In the genomic region with DNA sequence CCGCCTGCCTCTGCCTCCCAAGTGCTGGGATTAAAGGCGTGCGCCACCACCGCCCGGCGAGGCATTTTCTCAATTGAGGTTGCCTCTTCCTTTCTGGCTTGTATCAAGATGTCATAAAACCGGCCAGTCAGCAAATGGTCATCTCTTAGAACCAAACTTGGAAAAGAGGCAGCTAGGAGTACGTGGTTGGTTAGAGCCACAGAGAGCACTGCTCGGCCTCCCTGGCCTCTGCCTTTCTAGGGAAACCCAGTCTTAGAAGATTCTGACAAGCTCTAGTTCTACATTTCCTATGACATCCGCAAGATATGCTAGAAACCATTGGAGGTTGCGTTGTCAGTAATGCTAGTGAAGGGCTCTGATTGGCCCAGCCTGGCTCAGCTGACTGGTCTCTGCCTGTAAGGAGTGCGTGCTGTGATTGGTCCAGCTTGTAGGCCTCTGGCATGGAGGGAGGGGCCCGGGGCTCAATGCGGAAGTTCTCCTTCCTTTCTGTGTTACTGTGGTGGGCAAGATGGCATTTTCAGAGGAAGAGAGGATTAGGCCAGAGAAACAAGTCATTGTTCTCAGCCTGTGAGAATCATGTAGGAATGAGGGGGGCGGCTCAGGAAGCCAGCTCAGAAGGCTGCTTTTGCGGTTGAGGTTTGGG, we compare ENCODE assay signal across 9 mouse cellular contexts. TPM values are rescaled to one million over a fixed set of nuclear protein-coding genes. Genes with fewer than 3 reads are reported as not detected.
A peak's percentile ranks its signal among the peaks of the same experiment; 100 is the strongest.
DNase-seq lines count a peak whose midpoint lies in the region; TF ChIP-seq lines count a peak whose summit lies in the region.
"Had no signal": no experiment of that assay in that cellular context is flagged by ENCODE, and none has a peak within 500 bp of the region (broad histone marks: within the 10 kb centered on the region; RNA-seq: fewer than 3 reads in every experiment).

No protein-coding gene starts in this region.

- TF ChIP-seq POLR2A in lung, adult 2 months (IDR thresholded peaks at IDR 0.05; ENCODE audit: borderline replicate concordance, extremely low read depth, low read depth, low read length): no peak
- TF ChIP-seq POLR2A in bone marrow, adult 2 months (IDR thresholded peaks at IDR 0.05; ENCODE audit: borderline replicate concordance, control insufficient read depth, low read depth, low read length): no peak

- DNase-seq in lung, adult 18-20 months: peak; percentile 62 to 63
- no peak for DNase-seq in lung, adult 2 months
- peak; percentile 92 for DNase-seq in induced T-regulatory cell, adult 2 months (ENCODE audit: low read depth)
- peak; percentile 77 to 78 for DNase-seq in lung, postnatal 4 days
- peak; percentile 58 to 61 for DNase-seq in spleen, postnatal 36 days (ENCODE audit: low spot score in 2 of 2)
- DNase-seq in ovary, postnatal 10 days (ENCODE audit: low spot score): no peak
- DNase-seq in gastrocnemius, adult 18-20 months (ENCODE audit: low spot score): no peak

- no peaks in the 10 kb centered on the region for H3K4me1 ChIP-seq in lung, adult 2 months (ENCODE audit: control insufficient read depth, insufficient read depth, low read length)
- peaks cover 6% of the 10 kb centered on the region; the same call in 1 of the 2 replicates for H3K4me1 ChIP-seq in bone marrow, adult 2 months (ENCODE audit: control insufficient read depth, insufficient read depth, low read length)

- 80% methylated on average over 16 of the region's 16 CpGs for WGBS in lung, adult 2 months
- 52% methylated on average over 16 of the region's 16 CpGs for WGBS in bone marrow, adult 2 months

- no peak overlapping the region for H3K4me3 ChIP-seq in lung, adult 2 months (replicated peaks; ENCODE audit: extremely low read depth, low read depth, low read length)
- H3K4me3 ChIP-seq in bone marrow, adult 2 months (replicated peaks; ENCODE audit: control insufficient read depth, low read depth, low read length): no peak overlapping the region
- H3K4me3 ChIP-seq: limb, embryonic 13.5 days had no signal

- H3K27ac ChIP-seq in bone marrow, adult 2 months (ENCODE audit: control insufficient read depth, insufficient read depth, low read depth, low read length, poor library complexity): peak overlapping the region; percentile 41; the same call in 1 of the 2 replicates
- H3K27ac ChIP-seq: limb, embryonic 13.5 days had no signal

- TF ChIP-seq CTCF in lung, adult 2 months (IDR thresholded peaks at IDR 0.05; ENCODE audit: insufficient read depth, low read length): no peak
- no peak for TF ChIP-seq CTCF in bone marrow, adult 2 months (IDR thresholded peaks at IDR 0.05; ENCODE audit: control insufficient read depth, insufficient read depth, low read length)

RNA-seq across cellular contexts. Expression of a gene that starts 47.3 kb away (rescaled TPM):
- polyA plus RNA-seq in lung, adult 2 months (2012; rRNA removed): 19.4 and 22.8 TPM in 2 replicates
- 17.6 and 23.9 TPM in 2 replicates for polyA plus RNA-seq in bone marrow, adult 2 months (2011; ENCODE audit: insufficient read depth, insufficient read length, low replicate concordance, missing spikeins)
- total RNA-seq in gastrocnemius, adult 18-20 months (2021): 1 to 10 TPM; 2.2 to 4.4 TPM

RNA-seq across cellular contexts. Expression of a gene that starts 48.5 kb away (rescaled TPM):
- polyA plus RNA-seq in lung, adult 2 months (2012; rRNA removed): not detected in 2 replicates
- not detected in 2 replicates for polyA plus RNA-seq in bone marrow, adult 2 months (2011; ENCODE audit: insufficient read depth, insufficient read length, low replicate concordance, missing spikeins)
- total RNA-seq in gastrocnemius, adult 18-20 months (2021): 1 to 10 TPM; 1.8 to 2.6 TPM

Comparison
In these comparisons a context has a peak if more than half of its experiments do, and no peak if none do; other contexts are left out.
1. DNase-seq: peak in lung, adult 18-20 months (2 of 2), induced T-regulatory cell, adult 2 months (single experiment), lung, postnatal 4 days (2 of 2) and spleen, postnatal 36 days (2 of 2); none in lung, adult 2 months (single experiment), ovary, postnatal 10 days (single experiment) and gastrocnemius, adult 18-20 months (single experiment).